Mouse (Mus musculus) midbrain, postnatal 0 days (tissue): Measurements from ENCODE around the gene Cdkn1a. TPM values are rescaled to one million over a fixed set of nuclear protein-coding genes. Genes with fewer than 3 reads are reported as not detected.

Source experiments
- ATAC-seq: fragments of 200-750 bp; cut with Nextera tagmentation; 2 replicates; pipeline ENCODE4 v1.8.0; 2017; ENCODE audit warnings: moderate number of reproducible peaks, mild to moderate bottlenecking, moderate TSS enrichment, moderate library complexity; ENCODE audit not compliant: low FRiP score
- DNase-seq: peaks from one replicate; pipeline ENCODE4 v3.0.0-alpha.2; 2015; ENCODE audit warnings: low spot score
- H3K27ac ChIP-seq: fragments of 300-500 bp; sonication (generic); 2 replicates; pipeline ENCODE4 v1.5.1; 2014; ENCODE audit warnings: low read depth, mild to moderate bottlenecking, low read length, mixed read lengths
- H3K27me3 ChIP-seq: fragments of 300-500 bp; sonication (generic); 2 replicates; pipeline ENCODE4 v1.6.1; 2014; ENCODE audit warnings: low read length, control low read depth, mixed read lengths; ENCODE audit not compliant: insufficient read depth
- H3K36me3 ChIP-seq: fragments of 300-500 bp; sonication (generic); 2 replicates; pipeline ENCODE4 v1.6.1; 2014; ENCODE audit warnings: low read length, control low read depth, mixed read lengths; ENCODE audit not compliant: insufficient read depth
- H3K4me1 ChIP-seq: fragments of 300-500 bp; sonication (generic); 2 replicates; pipeline ENCODE4 v1.6.1; 2014; ENCODE audit warnings: mild to moderate bottlenecking, control low read depth, antibody characterized with exemption, low read length, mixed read lengths; ENCODE audit not compliant: insufficient read depth
- H3K4me2 ChIP-seq: fragments of 300-500 bp; sonication (generic); 2 replicates; pipeline ENCODE4 v1.6.1; 2014; ENCODE audit warnings: low read depth, mild to moderate bottlenecking, low read length, mixed read lengths; ENCODE audit not compliant: poor library complexity, severe bottlenecking
- H3K4me3 ChIP-seq: fragments of 300-500 bp; sonication (generic); 2 replicates; pipeline ENCODE4 v1.5.1; 2014; ENCODE audit warnings: low read depth, mild to moderate bottlenecking, low read length, moderate library complexity
- H3K9ac ChIP-seq: fragments of 300-500 bp; sonication (generic); replicated peaks from 2 replicates; pipeline ENCODE4 v1.6.1; 2014; ENCODE audit warnings: mild to moderate bottlenecking, low read length, moderate library complexity, mixed read lengths; ENCODE audit not compliant: poor library complexity, severe bottlenecking
- H3K9me3 ChIP-seq: fragments of 300-500 bp; sonication (generic); 2 replicates; pipeline ENCODE4 v1.6.1; 2016; ENCODE audit warnings: low read length, control low read depth
- CTCF ChIP-seq: IDR thresholded peaks from 2 replicates; pipeline ENCODE4 v1.5.1; 2016; ENCODE audit warnings: antibody characterized with exemption, mild to moderate bottlenecking
- WGBS: fragments of 180-500 bp; shearing (Covaris S2); extraction: QIAGEN DNeasy Blood & Tissue Kit; methylation state at CpG from one replicate; pipeline ENCODE4 v1.1.7; 2014; 5-methylcytosine and 5-hydroxymethylcytosine counted together
- polyA plus RNA-seq: library from polyadenylated mRNA; unstranded; fragments of >200 nt; fragmentation: Nextera tagmentation; extraction: Ambion mirVana; gene quantifications from 2 replicates; pipeline ENCODE4 v1.2.1, GENCODE M21; 2015
- total RNA-seq: library from RNA; depleted of rRNA; stranded (reverse); fragments of >200 nt; gene quantifications from 2 replicates; pipeline ENCODE4 v1.2.3, GENCODE M21; 2014

Cdkn1a gene
- total and polyA plus RNA-seq, 2 experiments from 2014 or later = 57.7 to 220 TPM

DNA sequence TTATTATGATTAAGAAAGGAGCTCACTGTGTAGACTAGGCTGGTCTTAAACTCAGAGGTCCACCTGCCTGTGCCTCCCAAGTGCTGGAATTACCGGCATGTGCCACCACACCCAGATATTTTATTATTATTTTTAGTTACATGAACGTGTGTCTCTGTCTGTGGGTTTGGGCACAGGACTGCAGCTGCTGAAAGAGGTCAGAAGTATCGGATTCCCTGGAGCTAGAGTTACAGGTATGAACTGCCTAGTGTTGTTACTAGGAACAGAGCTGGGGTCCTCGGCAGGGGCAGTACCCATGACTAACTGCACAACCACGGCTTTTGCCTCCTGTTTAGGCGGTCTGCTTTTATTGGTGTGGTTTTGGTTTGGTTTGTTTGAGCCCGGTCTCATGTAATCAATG, 34.6 kb upstream of the Cdkn1a start:
- ATAC-seq (no peak), DNase-seq (no peak)
- Histone ChIP-seq H3K9ac (no peak overlapping the region), H3K36me3 (0 out of 2 replicates have a peak, but pooled peaks cover 2% of the 10 kb centered on the region), H3K27me3 (no peaks in the 10 kb centered on the region), H3K4me1 (no peaks in the 10 kb centered on the region), H3K27ac (no peak overlapping the region), H3K9me3 (no peaks in the 10 kb centered on the region), H3K4me3 (no peak overlapping the region), H3K4me2 (no peak overlapping the region)
- TF ChIP-seq CTCF = no peak
- 43% methylated on average over 7 of the region's 7 CpGs for WGBS

DNA sequence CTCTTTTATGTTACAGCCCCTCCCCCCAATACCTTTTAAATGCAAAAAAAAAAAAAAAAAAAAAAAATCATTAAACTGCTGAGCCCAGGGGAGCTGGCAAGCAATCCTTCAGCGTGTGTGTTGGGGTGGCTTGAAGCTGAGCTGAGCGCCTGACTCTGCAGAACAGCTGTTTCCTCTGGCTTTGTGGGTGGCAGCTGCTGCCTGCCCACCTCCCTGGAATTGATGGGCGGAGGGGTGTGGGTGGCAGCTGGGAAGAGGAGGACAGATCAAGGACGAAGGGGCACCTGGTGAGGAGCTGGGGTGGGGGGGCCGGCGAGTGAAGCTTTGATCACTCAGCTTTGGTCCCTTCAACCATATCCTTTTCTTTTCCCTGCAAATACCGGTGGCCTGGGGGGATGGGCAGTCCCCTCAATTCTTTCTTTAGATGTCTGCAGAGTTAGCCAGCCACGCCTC, 34.1 kb upstream of the Cdkn1a start:
- Histone ChIP-seq H3K27ac (no peak overlapping the region), H3K36me3 (0 out of 2 replicates have a peak, but pooled peaks cover 2% of the 10 kb centered on the region), H3K4me1 (no peaks in the 10 kb centered on the region), H3K4me3 (no peak overlapping the region), H3K9me3 (no peaks in the 10 kb centered on the region), H3K9ac (no peak overlapping the region), H3K4me2 (no peak overlapping the region), H3K27me3 (no peaks in the 10 kb centered on the region)
- 10% methylated on average over 8 of the region's 8 CpGs for WGBS
- DNase-seq (peak; percentile 55), ATAC-seq (0 out of 2 replicates have a peak, but pooled peaks have one; percentile 23)
- no peak for TF ChIP-seq CTCF

DNA sequence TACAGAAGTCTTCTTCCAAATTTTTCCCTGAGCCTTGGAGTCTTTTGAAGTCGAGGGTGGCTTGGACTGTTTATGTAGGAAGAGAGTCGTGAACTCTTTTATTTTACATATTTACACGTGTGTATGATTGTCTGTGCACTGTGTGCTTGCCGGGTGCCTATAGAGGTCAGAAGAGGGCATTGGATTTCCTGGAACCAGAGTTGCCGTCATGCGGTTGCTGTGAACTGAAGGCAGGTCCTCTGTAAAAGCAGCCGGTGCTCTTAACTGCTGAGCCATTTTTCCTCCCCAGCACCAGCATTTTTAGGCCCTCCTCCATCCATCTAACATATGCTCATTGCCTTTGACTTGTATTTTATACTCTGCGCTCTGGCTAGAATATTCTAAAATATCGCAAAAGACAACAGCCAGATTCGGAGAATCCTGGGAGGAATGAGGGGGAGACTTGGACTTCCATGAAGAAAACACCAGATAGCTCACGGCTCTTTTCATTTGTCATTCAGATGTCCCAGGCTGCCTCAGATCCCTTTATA, 33.4 kb upstream of the Cdkn1a start:
- Histone ChIP-seq H3K4me2 (no peak overlapping the region), H3K27me3 (no peaks in the 10 kb centered on the region), H3K4me1 (no peaks in the 10 kb centered on the region), H3K9ac (no peak overlapping the region), H3K36me3 (0 out of 2 replicates have a peak, but pooled peaks cover 2% of the 10 kb centered on the region), H3K9me3 (no peaks in the 10 kb centered on the region), H3K27ac (no peak overlapping the region), H3K4me3 (no peak overlapping the region)
- ATAC-seq (no peak), DNase-seq (no peak)
- 82% methylated on average over 11 of the region's 11 CpGs for WGBS
- no peak for TF ChIP-seq CTCF

DNA sequence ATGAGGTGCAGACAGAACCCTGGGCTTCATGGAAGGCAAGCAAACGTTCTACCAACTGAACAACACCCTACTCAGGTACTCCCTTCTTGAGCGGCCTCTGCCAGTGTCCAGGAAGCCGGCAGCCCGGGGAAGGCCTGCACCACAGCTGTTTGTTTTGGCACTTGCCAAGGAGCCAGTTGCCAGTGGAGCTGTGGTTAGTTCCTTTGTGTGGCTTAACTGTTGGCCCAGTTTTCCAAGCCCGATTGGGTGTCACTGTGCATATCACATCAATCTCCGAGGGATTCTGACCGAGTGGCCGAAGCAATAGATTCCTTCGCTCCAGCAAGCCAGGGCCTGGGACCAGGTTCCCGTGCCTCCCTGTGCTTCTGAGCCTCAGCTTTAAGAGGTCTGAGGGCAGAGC, 32.8 kb upstream of the Cdkn1a start:
- ATAC-seq = no peak
- 68% methylated on average over 10 of the region's 10 CpGs for WGBS
- DNase-seq = peak; percentile 58
- no peak for TF ChIP-seq CTCF
- Histone ChIP-seq H3K27me3 (no peaks in the 10 kb centered on the region), H3K27ac (no peak overlapping the region), H3K4me2 (no peak overlapping the region), H3K9me3 (no peaks in the 10 kb centered on the region), H3K9ac (no peak overlapping the region), H3K4me1 (0 out of 2 replicates have a peak, but pooled peaks cover 2% of the 10 kb centered on the region), H3K4me3 (no peak overlapping the region), H3K36me3 (0 out of 2 replicates have a peak, but pooled peaks cover 2% of the 10 kb centered on the region)

DNA sequence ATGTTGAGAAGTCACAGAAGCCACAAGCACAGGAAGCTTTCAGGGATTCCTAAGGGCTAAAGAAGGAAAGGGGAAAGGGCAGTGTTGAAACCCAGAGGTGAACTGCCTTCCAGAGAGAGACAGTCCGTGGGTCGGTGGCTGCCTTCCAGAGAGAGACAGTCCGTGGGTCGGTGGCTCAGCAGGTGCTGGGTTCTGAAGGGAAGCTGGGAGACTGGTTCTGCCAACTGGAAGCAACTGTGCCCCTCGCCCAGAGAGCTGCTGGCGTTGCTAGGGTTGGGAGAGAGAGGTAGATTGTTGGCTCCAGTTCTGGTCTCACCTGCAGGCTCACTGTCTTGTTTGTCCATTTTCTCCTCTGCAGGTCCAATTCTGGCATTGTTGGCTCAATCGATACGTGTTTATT, 32.3 kb upstream of the Cdkn1a start:
- H3K9ac ChIP-seq = no peak overlapping the region
- 0 out of 2 replicates have a peak, but pooled peaks cover 2% of the 10 kb centered on the region for H3K4me1 ChIP-seq
- H3K4me3 ChIP-seq = no peak overlapping the region
- 78% methylated on average over 8 of the region's 8 CpGs for WGBS
- H3K9me3 ChIP-seq = no peaks in the 10 kb centered on the region
- ATAC-seq (no peak), DNase-seq (no peak)
- TF ChIP-seq CTCF = no peak
- 0 out of 2 replicates have a peak, but pooled peaks cover 1% of the 10 kb centered on the region for H3K36me3 ChIP-seq
- H3K27me3 ChIP-seq = no peaks in the 10 kb centered on the region
- no peak overlapping the region for H3K4me2 ChIP-seq
- no peak overlapping the region for H3K27ac ChIP-seq

DNA sequence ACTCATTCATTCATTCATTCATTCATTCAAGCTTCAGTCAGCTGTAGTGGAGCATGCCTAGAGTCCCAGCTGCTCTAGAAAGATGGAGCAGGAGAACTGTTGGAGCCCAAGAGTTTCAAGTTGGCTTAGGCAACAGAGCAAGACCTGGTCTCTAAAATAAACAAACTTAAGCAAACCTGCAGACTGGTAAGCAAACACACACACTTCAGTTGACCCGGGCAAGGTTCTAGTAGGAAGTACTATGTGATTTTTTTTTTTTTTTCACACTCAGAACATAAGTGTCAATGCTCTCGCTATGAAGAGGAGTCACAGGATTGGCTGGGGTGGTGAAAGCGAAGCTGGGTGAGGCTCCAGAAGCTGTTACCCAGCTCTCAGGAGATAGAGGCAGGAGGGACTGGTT, 31.2 kb upstream of the Cdkn1a start:
- Histone ChIP-seq H3K4me2 (no peak overlapping the region), H3K36me3 (no peaks in the 10 kb centered on the region), H3K9ac (no peak overlapping the region), H3K4me3 (no peak overlapping the region), H3K27ac (no peak overlapping the region), H3K27me3 (no peaks in the 10 kb centered on the region), H3K4me1 (0 out of 2 replicates have a peak, but pooled peaks cover 2% of the 10 kb centered on the region), H3K9me3 (no peaks in the 10 kb centered on the region)
- no peak for ATAC-seq
- 93% methylated on average over 3 of the region's 3 CpGs for WGBS
- TF ChIP-seq CTCF = no peak
- DNase-seq = no peak
